Mouse (Mus musculus) mouse trophoblast stem cell (cell line): ENCODE measurements around the gene 4930513O06Rik.

Experiments used
- in situ Hi-C, 2 experiments: fragments of 300-500 bp; cut with MseI, MboI; formaldehyde crosslinking; loops; 2 replicates in 1 of 2; 3 replicates in 1 of 2; pipeline ENCODE4 v1.15.1; 2025

Gene 4930513O06Rik

DNA sequence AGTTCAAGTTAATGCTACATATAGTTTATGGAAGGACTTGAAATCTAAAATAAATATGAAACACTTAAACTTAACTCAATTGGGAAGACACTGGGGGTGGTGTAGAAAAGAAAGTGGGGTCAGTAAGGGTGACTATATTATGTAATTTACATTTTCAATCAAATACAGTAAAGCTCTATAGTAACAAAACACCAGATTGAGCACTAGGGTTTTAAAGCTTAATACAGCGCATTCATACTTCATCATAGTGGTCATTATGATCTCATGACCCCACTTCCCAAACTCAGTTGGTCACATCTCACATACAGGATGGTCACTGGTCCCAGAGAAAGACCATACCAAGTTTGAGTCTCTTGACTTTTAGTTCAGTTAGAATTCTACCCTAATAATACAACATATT is at the start of gene 4930513O06Rik:
TSS of gene 4930513O06Rik (plus strand) at position 301 of the 400 bp plus-strand sequence.
- in situ Hi-C loops = no loop called here

DNA sequence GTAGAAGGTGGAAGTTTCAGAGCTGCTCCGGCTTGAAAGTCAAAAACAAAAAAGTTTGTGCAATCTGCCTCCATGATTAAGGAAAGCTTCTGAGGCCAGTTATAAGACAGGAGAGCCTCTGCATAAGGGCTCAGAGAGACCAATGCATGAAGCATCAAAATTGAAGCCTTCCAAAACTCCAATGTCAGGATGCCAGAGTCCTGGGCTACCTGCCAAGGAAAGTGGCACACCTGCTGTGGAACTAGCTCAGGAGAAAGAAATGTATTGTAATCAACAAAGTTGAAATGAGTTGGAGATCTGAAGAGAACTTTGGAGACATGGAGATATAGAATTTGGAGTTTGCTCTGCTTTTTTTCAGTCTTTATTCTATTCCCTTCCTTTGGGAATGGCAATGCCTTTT is 48.4 kb upstream of the 4930513O06Rik start:
- in situ Hi-C loops = no loop called here

DNA sequence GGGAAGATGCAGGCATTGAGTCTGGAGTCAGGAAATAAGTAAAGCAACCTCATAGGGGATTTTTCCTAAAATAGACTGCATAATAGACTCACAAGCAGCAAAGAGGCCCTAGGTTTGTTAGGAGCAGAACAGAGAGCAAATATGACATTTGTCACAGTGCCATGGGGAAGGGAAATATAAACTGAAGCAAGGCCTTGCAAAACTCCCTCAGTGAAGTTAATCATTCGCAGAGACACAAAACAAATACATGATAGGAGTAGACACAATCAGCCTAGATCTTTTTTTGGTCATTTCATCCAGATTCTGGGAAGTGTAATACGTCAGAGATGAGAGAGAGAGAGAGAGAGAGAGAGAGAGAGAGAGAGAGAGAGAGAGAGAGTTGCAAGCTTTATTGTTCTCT is 46.7 kb upstream of the 4930513O06Rik start:
- in situ Hi-C loops = no loop called here

DNA sequence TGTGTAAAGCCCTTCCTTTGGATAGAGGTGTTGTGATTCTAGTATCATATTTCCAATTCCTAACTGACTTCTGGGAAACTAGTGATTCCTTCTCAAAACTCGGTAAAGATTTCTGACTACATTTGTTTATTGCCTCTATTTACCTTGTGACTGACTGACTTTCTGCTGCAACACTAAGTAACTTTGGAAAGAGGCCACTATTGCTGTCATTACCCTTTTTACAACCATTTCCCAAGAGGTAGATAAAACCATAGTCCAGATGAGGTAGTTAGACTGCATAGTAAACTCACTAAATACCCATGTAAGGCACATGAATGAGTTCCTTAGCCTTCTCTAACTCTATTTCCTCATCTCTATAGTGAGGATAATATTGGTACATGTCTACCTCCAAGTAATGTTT is 44.9 kb upstream of the 4930513O06Rik start:
- in situ Hi-C loops = no loop called here

DNA sequence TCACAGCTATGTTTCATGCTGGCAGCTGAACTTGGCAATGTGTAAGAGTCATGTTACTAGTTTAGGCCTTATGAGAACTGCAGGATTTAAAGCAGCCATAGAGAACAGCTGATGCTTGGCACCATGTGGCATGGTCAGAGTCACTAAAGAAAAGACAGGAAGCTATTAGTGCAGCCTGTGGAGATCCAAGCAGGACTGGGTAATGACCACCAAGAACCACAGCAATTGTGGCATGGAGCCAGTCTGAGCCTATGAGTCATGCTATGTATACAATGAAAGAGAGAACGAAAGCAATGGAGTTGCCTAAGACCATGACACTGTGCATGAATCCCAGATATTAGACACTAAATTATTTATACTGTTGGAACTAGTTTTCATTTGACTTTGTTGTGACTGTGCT is 34.1 kb upstream of the 4930513O06Rik start:
- in situ Hi-C loops = no loop called here

DNA sequence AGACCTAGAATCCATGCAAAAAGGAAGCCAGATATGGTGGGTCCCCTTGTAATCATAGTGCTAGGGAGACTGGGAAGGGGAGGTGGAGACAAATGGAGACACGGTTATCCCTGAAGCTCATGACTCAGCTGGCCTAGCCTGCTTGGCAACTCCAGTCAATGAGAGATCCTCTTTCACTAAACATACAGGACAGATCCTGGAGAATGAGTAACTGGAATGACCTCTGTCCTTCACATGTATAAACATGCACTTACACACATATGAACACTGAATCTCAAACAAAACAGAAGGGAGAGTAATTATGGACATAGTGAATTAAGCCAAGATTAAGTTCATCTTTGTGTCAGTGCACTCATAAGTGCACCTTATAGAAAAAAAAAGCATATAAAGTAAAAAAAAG is 32.9 kb upstream of the 4930513O06Rik start:
- in situ Hi-C loops = no loop called here

DNA sequence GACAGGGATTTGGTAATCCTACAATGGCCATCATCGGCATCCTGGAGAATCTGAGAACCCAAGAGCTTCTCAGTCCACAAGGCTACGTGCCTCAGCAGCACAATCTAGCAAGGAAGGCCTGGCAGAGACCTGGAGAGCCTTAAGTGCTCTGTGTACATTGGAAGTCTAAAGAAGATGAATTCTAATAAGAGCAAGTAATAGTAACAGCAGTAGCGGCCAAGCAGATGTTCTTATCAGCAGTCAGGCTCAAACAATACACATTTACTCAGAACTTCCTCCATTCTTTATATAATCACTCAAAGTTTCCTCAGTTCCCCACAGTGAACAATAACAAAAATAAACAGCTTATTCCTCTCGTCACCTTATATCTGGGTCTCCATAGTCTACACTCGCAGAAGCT is 22.0 kb upstream of the 4930513O06Rik start:
- in situ Hi-C loops = no loop called here

DNA sequence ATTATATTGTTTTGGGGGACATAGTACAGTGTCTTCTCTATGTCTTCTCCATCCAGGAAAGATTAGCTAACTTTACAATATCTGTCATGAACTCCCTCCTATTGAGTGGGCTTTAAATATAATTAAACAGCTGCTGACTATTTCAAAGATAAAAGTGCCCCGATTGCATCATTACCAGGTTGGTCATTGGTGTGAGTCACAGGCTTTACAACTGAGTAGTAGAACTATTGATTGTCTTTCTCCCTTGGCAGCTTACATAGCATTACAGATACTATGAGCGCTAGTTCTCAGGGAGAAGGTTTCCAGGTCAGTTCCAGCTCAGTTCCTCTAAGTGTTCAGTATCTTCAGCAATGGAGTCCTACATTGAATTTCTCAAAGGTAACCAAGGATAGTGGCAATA is 7.5 kb upstream of the 4930513O06Rik start:
- in situ Hi-C loops = no loop called here

DNA sequence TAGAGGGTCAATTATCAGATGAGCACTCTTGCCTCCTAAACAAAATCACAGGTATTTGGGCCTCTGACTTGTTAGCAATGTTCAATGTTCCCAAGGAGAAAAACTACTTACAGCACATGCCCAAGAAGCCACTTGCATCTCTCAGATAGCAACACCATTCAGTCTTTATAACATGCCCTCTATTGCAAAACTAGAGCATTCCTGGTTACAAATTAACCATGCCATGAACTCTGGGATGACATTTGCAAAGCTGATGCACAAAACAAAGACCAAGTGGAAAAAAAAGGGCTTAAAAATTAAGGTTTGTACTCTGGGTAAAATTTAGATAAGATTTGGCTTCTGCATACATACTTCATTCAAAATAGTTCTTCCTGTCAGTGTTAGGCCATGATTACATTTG is 966 bp upstream of the 4930513O06Rik start, which contains the start of gene Serpina7:
TSS of gene Serpina7 (minus strand) at position 160 of the 400 bp plus-strand sequence.
- in situ Hi-C loops = no loop called here

DNA sequence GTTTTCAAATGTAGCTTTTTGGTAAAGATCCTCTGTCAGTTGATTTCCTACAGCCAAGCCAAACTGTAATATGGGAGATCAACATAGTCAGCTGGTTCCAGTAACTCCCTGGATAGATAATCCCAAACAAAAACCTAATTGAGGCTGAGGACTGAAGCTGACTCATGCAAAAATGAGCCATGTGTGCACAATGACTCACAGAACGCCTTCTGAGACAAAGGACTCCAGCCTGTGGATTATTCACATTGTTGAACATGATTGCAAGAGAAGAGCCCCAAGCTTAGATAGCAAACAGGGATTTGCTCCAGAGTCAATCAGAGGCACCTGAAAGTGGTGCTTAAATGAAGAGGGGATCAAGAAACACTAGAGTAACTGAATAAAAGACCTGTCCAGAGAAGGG is 11.2 kb downstream of the 4930513O06Rik start:
- in situ Hi-C loops = no loop called here

DNA sequence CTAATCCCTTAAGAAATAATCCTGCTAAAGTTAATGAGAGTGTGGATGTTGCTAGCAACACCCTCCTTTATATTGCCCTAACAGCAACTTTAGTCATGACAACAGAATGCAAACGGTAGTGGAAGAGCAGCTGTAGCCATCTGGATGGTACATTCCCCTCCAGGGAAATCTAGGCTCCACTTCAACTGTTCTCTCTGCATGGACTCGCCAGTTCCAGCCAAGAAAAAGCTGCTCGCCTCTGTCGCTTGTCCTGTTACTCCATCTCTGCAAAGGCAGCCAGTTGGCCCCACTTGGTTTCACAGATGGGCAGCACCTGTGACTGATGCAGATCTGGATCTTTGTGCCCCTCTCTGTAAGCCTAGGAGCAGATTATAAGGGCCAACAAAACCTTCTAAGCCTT is 48.0 kb downstream of the 4930513O06Rik start:
- in situ Hi-C loops = no loop called here
